Mouse (Mus musculus) thymus, adult 2 months (tissue): ENCODE results near the gene Gm21969.

Source experiments
- CTCF ChIP-seq: fragments of 200-500 bp; IDR thresholded peaks from 2 replicates; pipeline ENCODE4 v1.5.1; 2012; ENCODE audit warnings: mild to moderate bottlenecking, control low read depth, low read length, moderate library complexity, borderline replicate concordance; ENCODE audit not compliant: control insufficient read depth, poor library complexity, insufficient read depth; ENCODE audit errors: extremely low read depth
- POLR2A ChIP-seq: fragments of 200-500 bp; IDR thresholded peaks from 2 replicates; pipeline ENCODE4 v1.6.1; 2012; ENCODE audit warnings: mild to moderate bottlenecking, low read length, control low read depth, moderate library complexity; ENCODE audit not compliant: control insufficient read depth, poor library complexity, insufficient read depth; ENCODE audit errors: extremely low read depth

- no peak for TF ChIP-seq CTCF
- no peak for TF ChIP-seq POLR2A
Observed at GRCm38 (mm10) chr4:139631141-139631540, 28.2 kb downstream of the Gm21969 start.
